Mouse (Mus musculus) adrenal gland, postnatal 10 days (tissue): ENCODE measurements around the gene Wdr86. TPM values are rescaled to one million over a fixed set of nuclear protein-coding genes. Genes with fewer than 3 reads are reported as not detected.
"Not testable (repeated sequence)": the region's sequence is repeated elsewhere in the genome, so short reads cannot be mapped to it uniquely, and the experiment has no call there.

Experiments
- DNase-seq: peaks from one replicate; pipeline ENCODE4 v3.0.0; 2021; ENCODE audit warnings: mixed read lengths
- long read RNA-seq, 2 experiments: library from polyadenylated mRNA; stranded (forward); transcript quantifications; one replicate each; pipeline ENCODE4 v2.0.0; 2021
- total RNA-seq, 2 experiments: library from RNA; stranded (reverse); gene quantifications; 2 replicates each; pipeline ENCODE4 v1.2.3; 2021

The Wdr86 gene
- total RNA-seq = 1 to 10 TPM; 3.9 to 4.5 TPM
- long read RNA-seq, experiment 1, partial matches to known transcripts = 1 of 5 reads
- long read RNA-seq, experiment 1, other reads (novel, unspliced or antisense) = 1 of 5 reads
- long read RNA-seq, experiment 2, partial matches to known transcripts = 1 of 7 reads
- long read RNA-seq, experiment 2, other reads (novel, unspliced or antisense) = 4 of 7 reads

GRCm38 (mm10) chr5:24730488-24730871 lies at the start of gene Wdr86:
Gene Wdr86 (minus strand): TSS chr5:24730727.
- DNase-seq = no peak

- peak; percentile 27 for DNase-seq
These were observed 49.5 kb upstream of the Wdr86 start for GRCm38 (mm10) chr5:24779881-24780512.

GRCm38 (mm10) chr5:24779321-24779720 lies 48.8 kb upstream of the Wdr86 start:
- no peak for DNase-seq

- DNase-seq = no peak
These were observed 48.3 kb upstream of the Wdr86 start for GRCm38 (mm10) chr5:24778843-24779140.

- DNase-seq = no peak
These were observed 47.7 kb upstream of the Wdr86 start for GRCm38 (mm10) chr5:24778082-24778842.

- DNase-seq = no peak
These were observed 46.2 kb upstream of the Wdr86 start for GRCm38 (mm10) chr5:24776681-24777080.

- DNase-seq = not testable (repeated sequence)
These were observed 44.0 kb upstream of the Wdr86 start for GRCm38 (mm10) chr5:24774549-24774948.

GRCm38 (mm10) chr5:24757816-24758215 lies 27.3 kb upstream of the Wdr86 start, which contains the start of gene Crygn:
Gene Crygn (minus strand): TSS chr5:24758008.
- DNase-seq = no peak

GRCm38 (mm10) chr5:24756931-24757330 lies 26.4 kb upstream of the Wdr86 start:
- DNase-seq = no peak

GRCm38 (mm10) chr5:24752175-24752498 lies 21.6 kb upstream of the Wdr86 start:
- DNase-seq = no peak

GRCm38 (mm10) chr5:24751305-24752174 lies 21.0 kb upstream of the Wdr86 start:
- peak; percentile 77 for DNase-seq

GRCm38 (mm10) chr5:24750321-24751304 lies 20.1 kb upstream of the Wdr86 start:
- peak; percentile 93 for DNase-seq

- DNase-seq = no peak
These were observed 19.2 kb upstream of the Wdr86 start for GRCm38 (mm10) chr5:24749731-24750130.

- DNase-seq = no peak
These were observed 17.0 kb upstream of the Wdr86 start for GRCm38 (mm10) chr5:24747533-24747932.

GRCm38 (mm10) chr5:24743956-24744355 lies 13.4 kb upstream of the Wdr86 start:
- peak; percentile 49 for DNase-seq

GRCm38 (mm10) chr5:24741172-24741885 lies 10.8 kb upstream of the Wdr86 start:
- no peak for DNase-seq

- DNase-seq = peak; percentile 54
These were observed 8.7 kb upstream of the Wdr86 start for GRCm38 (mm10) chr5:24739141-24739753.

- no peak for DNase-seq
These were observed 8.0 kb upstream of the Wdr86 start for GRCm38 (mm10) chr5:24738517-24738916.

GRCm38 (mm10) chr5:24737595-24737994 lies 7.1 kb upstream of the Wdr86 start:
- no peak for DNase-seq

GRCm38 (mm10) chr5:24733771-24734426 lies 3.4 kb upstream of the Wdr86 start:
- no peak for DNase-seq
